Mouse (Mus musculus) CD4-positive helper T cell, adult 2 months (primary cell): Measurements from ENCODE around the gene Fndc11.

ENCODE experiments used
- DNase-seq: peaks from one replicate; pipeline ENCODE4 v3.0.0-alpha.2; 2012; ENCODE audit warnings: low read depth, missing footprints, low spot score

The Fndc11 gene

GRCm38 (mm10) chr2:181253248-181253647, 33.4 kb downstream of the Fndc11 start:
- no peak for DNase-seq

DNA sequence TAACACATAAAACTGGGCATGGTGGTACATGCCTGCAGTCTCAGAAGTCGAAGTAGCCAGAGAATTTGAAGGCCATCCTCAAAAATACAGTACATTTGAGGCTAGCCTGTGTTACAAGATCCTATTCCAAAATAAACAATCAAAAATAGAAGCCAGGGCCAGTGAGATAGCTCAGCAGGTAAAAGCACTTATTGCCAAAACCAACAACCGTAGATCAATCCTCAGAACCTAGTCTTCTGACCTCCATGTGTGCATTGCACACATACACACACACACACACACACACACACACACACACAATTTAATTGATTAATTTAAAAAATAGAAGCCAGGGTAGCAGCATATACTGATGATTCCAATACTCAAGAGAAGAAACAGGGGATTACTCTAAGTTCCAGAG, 47.0 kb downstream of the Fndc11 start:
- no peak for DNase-seq

- DNase-seq = no peak
These were observed 52.3 kb downstream of the Fndc11 start for GRCm38 (mm10) chr2:181272092-181272491.
